Mouse (Mus musculus) ovary, adult 18-20 months (tissue): ENCODE results near the gene Dhrs3.

Experiments used
- DNase-seq: peaks from one replicate; pipeline ENCODE4 v3.0.0; 2022; ENCODE audit warnings: low spot score, mixed read lengths

Gene Dhrs3

DNA sequence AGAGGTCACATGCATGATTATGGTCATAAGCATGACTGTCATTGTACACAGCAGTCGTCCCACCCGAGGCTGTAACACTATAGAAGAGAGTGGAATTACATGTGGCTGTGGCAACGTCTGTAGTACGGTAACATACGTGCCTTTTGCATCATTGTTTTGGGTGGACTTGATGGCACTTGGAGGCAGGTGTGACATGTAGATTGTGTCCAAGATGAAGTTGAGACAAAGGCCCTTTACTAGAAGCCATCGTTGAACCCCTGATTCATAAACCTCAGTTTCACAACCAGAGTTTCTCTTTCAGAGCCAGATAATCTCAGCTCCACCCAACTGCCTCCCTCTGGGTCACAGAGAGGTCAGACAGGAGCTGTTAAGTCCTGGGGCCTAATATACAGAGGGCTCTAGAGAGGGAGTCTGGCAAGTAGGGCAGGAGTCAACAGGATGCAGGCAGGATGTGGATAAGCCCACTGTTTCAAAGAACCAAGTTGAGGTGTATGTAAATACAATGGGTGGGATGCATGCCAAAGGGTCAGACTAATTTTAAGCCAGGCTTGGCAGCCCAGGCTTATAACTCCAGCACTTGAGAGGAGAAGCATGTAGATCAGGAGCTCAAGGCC lies 5.5 kb downstream of the Dhrs3 start:
- DNase-seq: no peak

DNA sequence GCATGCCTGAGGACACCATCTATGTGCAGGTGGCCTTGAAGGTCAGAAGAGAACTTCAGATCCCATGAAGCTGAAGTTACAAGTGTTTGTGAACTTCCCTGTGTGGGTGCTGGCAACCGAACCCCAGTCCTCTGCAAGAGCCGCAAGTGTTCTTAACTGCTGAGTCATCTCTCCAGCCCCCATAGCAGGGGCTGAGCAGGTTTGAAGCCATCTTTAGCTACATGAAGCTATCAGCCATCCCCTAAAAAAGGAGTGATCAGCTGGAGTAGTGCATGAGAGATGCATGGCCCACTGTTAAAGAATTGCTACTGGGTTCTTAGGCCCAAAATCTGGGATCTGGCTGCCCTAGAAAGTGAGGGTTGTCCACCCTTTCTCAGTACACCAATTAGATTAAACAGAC lies 6.1 kb downstream of the Dhrs3 start:
- DNase-seq: no peak

DNA sequence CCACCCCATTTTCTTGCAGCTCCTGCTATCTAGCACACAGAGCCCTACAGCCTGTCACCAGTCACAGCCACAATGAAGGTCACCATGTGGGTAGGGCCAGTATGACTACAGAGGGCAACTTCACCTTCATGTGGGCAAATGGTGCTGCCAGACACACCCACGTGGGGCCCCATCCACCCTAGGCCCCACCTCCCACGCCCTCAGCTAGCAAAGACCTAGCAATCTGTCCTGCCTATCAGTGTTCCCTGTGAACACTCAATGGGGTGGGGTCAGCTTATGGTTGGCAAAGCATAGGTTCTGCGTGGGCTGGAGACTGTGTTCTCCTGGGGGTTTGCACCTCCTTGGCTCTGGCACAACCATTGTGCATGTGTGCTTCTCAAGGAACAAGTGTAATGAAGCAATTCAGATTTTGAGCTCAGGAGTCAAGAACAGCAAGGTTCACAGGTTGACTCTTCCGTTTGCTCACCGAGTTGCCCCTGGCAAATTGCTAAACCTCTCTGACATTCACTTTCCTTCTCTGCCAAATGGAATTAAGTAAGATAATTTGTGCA lies 9.0 kb downstream of the Dhrs3 start:
- DNase-seq: no peak

DNA sequence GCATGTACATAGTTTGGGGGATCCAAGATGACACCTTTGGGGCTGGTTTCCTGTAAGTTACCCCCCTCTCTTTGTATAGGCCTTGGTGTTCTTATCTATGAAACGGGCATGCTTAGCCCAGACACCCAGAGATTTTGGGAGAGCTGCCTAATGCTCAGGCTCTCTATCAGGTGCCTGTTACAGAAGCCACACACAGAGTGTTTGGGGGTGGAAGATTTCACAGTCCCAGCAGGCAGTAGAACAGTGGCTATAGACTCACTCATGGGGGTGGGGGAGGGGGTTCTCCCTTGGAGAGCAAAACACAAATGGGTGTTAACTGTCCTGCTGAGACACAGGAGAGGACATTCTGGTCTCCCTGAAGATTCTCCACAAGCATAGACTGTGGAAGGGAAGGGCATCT lies 10.5 kb downstream of the Dhrs3 start:
- DNase-seq: no peak

DNA sequence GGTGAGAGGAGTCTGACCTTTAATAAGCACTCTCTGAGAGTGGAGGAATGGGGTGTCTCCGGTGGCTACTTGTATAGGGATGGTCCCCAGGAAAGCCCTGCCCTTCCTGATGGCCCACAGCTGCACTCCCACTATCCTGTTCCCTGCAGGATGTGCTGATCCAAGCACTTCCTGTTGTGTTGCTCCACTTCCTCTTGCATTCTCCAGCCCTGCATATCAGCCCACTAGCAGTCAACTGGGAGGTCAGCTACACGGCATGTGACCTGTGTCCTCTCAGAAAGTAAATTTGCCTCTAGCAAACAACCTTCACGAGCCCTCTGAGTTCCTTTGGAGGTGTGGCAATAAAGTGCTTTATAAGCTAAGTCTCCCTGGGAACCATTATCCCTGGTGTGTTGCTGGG lies 11.3 kb downstream of the Dhrs3 start:
- no peak for DNase-seq

DNA sequence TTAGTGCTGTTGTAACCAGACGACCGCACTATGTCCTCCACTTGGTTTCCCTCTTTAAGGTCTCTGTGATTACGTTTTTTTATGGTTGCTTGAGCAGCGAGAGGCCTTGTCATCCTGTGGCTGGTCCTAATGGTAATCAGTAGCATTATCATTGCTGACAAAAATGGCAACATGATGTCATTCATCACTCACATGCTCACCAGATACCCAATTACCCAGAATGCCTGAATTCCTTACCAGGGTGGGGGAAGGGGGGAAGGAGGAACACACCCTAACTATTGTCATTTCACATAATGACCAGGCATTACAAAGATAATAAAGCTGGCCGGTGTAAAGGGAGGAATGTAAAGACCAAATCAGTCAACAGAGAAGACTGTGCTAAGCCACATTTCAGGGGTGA lies 12.5 kb downstream of the Dhrs3 start:
- DNase-seq: no peak

DNA sequence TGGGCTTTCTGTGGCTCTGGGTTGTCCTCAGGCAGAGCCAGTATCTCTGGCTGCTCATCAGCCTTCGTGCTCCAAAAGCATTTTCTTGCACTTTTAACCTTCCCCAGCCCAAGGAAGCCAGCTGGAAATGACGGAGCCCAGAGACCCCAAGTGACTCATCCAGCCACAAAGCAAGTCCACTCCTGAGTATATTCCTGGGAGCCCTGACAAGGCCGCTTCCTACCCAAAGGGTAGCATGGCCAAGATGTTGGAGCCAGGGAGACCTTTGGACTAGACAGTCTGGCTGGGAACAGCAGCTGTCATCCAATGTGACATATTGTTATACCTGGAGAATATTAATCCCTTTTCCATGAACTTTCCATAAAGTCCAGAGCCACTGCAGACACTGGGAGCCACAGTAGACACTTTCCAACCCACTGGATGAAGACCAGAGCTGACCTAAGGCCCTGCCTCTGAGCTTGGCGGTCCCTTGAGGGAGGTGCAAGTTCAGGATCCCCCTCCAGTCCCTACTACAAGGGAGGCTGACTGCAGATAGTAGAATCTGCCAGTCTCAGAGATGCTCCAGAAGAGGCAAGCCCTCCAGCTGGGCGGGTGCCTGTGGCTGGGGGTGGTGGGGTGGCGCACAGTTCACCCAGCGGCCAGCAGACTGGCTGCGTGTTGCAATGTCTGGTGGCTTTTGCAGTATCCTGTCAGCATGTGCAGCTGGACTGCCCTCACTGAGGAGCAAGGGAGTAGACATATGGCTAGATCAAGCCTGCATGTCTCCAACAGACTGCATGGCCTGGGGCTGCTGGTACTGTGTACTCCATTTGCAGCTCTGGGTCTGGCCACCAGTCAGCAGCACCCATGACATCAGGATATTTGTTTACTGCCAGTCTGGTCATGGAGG lies 13.6 kb downstream of the Dhrs3 start:
- DNase-seq: no peak

DNA sequence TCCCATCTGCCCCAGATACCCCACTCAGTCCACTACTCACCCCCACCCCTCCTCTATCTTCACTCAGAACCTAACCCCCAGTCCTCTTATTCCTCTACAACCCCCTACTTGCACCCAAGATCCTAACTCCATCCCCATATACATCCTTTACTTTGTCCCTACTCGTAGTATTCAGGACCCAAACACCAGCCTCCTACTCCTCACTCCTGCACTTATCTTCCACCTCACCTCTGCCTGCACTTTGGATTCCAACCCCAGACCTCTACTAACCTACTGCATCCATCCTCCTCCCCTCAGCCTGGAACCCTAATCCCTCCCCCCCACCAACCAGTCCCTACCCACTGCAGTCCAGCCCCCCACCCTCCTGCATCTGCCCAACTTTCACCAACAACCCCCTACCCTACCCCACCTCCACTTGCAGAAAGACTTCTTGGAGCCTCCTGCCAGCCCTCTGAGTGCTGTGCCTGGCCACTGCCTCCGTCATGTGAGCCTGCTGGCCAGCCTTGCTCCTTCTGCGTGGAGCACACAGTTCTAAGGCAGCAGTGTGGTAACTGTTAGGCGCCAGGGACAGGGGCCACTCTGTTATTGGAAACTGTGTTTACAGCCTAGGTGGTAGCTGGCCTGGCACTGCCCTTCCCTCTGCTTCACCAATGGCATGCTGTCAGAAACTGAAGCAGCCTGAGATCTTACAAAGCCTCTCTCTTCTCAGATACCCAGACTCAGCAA lies 14.5 kb downstream of the Dhrs3 start:
- DNase-seq: no peak

DNA sequence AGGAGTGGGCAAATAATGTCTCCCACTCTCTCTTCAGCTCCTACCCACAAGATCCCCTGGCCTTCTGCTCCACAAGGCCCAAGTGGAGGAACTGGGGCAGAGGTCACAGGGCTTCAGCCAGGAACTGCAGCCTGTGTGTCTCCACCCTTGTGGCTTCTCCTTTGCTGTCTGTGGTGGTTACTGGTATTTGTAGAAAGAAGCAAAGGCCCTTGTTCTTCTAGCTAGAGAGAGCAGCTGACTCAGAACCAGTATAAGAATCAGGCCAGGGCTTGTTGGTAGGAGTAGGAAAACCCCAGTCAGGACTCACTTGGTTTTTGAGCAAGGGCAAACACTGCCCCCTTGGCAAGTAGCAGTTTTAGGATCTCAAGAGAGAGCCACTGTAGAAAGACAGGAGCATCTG lies 16.2 kb downstream of the Dhrs3 start:
- no peak for DNase-seq

DNA sequence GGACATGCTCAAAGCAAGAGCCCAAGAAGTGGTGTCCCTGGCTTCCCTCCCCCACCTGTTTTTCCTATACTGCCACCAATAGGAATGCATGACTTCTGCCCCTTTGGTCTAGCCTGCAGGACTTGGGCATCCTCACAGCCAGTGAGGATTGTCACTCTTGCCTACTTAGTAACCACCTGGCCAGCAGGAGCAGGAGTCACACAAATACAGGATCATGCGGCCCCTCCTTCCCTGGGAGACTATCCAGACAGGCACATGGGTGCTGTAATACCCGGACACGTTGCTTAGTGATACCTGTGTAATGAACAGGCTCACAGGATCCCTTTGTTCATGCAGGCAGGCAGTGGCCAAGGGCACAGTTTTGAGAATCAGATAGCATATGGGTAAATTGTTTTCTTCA lies 17.7 kb downstream of the Dhrs3 start:
- DNase-seq: no peak

DNA sequence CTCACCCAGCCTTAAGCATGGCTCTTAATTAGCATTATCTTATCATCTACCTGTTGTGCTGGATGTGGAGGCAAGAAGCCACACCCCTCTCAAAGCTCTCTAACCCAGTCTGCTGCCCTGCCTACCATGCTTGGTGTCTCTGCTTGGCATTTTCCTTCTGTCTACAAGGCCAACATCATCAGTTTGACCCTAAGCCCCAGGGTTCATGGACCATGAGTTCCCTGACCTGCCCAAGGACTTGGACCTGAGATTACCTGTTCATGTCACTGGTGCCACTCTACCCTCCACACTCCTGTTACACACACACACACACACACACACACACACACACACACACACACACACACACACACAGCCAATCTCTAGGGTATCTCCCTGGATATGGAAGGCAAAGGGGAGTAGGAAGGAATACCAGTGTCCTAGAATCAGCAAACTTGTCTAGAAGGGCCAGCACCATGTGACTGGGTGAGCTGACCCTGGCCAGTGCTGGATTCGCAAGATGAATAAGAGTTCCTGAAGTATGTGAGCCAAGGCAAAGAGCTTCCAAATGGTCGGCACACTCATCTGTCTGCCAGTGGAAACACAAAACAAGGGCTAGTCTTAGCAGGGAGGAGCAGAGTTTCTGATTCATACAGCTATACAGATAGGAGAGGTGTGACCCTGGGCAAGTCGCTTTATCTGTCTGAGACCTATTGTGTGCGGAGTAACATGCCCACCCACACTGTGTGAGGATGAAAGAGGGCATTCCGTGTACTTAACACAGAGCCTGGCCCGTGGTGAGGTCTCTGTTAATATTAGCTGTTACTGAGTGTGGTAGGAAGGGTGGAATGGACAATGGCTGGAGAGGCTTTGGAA lies 20.9 kb downstream of the Dhrs3 start:
- no peak for DNase-seq

DNA sequence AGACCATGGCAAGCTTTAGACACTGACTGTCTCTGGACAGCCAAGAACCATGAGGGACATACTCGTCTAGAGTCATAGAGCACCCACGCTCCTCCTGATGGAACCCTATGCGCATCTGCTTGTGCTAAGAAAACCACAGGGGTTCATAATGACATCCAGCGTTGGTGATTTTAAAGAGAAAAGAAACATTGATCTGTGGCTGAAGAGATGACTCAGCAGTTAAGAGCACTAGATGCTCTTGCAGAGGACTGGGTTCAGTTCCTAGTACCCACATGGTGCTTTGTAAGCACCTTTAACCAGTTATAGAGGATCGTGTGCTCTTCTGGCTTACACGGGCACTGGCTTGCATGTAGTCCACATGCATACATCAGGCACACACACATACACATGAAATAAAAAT lies 23.9 kb downstream of the Dhrs3 start:
- DNase-seq: no peak

DNA sequence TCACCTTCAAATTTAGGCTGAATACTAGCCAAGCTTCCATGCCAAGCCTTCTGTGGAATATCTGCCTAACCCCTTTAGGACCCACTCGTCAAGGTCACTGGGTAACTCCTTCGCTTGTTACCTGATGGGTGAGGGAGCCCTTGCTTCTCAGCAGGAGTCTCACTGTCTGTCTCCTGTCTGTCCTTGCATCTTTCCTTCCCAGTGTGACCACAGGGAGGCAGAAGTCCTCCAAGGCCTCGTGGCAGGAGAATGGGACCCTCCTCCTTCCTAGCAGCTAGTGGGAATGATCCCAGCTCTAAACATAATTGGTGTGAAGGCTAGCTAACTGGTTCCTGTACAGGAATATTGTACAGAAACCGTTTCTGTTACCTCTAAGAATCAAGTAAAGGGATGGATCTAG lies 24.5 kb downstream of the Dhrs3 start:
- no peak for DNase-seq

DNA sequence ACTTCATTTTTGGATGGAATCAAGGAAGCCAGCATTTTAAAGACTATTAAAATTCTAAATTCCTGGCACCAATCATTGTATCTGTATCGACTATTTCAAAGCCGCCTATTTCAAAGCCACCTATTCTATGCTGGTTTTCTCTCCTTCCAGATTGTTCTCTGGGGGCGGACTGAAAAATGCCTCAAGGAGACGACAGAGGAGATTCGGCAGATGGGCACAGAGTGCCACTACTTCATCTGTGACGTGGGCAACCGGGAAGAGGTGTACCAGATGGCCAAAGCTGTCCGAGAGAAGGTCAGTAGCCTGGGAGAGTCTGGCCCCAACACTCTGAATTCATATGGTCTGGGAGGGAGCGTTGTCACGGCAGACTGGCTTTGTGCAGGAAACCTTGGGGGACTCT lies 25.9 kb downstream of the Dhrs3 start:
- DNase-seq: no peak

DNA sequence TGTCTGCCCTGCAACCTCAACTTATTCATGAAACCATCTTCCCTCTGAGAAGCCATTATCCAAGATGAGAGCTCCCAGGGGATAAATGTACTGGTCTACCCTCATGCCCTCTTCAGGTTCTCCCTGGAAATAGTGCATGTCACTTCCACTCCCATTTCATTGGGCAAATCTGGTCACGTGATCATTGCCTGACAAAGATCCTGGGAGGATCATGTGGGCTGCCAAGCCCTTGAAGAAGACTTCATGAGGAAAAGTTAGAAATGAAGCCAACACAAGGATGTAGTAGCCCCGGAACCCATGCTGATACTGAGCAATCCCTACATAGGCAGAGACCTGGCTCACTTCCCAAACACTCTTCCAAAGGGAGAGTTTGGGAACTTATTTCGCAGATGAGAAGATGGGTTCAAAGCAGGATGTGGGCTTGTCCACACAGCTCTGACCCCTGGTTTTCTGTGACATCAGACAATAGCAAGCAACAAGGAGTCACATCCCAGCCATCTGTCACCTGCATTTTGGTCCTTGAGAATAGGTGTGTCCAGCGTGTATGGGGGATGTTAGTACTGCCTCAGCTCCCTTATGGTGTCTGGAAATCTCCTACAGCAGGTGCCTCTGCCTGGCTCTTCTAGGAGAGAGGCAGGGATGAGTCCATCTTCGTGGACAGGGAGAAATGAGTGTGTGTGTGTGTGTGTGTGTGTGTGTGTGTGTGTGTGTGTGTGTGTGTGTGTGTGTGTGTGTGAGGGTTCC lies 36.2 kb downstream of the Dhrs3 start:
- no peak for DNase-seq

DNA sequence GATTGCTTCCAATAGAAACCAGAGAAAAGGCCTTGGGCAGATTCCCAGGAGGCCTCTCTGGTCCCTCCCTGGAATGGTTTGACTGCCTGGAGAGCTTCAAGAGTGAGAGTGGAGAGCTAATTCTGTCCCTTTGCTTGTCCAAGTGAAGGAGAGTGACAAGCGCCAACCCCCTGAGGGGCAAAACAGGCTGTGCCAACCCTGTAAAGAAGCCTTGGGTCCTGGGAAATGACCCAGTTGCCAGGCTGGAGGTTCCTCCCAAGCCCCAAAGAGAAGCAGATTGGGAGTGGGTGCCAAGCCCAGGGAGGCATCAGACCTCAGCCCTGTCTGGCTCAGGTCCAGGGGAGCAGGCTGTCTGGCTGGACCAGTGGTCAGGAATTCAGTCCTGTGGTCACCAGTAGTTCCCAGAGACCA lies 37.2 kb downstream of the Dhrs3 start:
- peak; percentile 70 for DNase-seq

DNA sequence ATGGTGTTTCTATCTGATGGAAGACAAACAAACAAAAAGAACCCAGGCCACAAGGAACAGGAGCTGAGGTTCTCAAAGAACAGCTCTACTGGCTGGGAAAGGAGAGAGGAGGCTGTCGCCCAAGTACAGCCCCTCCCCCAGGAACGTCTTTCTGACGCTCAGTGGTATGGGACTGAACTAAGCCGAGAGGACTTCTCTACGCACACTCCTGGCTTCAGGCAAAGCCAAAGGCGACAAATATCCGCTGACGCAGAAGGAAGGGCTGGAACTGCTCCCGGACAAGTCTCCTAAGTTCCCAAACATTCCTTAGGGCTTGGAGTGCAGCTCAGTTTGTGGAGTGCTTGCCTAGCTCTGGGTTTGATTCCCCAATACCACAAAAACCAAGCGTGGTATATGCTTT lies 37.7 kb downstream of the Dhrs3 start:
- peak; percentile 71 for DNase-seq

DNA sequence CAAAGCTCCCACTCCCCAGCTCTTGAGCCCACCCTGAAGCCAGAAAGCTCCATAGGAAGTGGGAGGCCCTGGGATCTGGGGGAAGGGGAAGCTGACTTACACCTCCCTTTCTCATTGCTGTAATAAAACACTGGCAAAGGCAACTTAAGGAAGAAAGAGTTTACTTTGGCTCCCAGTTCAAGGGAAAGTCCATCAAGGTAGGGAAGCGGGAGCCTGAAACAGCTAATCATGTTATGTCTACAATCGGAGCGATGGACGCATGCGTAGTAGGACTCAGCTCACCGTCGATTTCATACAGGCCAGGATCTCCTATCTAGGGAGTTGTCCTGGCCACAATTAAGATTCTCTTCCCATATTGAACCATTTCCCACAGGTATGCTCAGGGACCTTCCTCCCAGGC lies 38.5 kb downstream of the Dhrs3 start:
- DNase-seq: no peak

DNA sequence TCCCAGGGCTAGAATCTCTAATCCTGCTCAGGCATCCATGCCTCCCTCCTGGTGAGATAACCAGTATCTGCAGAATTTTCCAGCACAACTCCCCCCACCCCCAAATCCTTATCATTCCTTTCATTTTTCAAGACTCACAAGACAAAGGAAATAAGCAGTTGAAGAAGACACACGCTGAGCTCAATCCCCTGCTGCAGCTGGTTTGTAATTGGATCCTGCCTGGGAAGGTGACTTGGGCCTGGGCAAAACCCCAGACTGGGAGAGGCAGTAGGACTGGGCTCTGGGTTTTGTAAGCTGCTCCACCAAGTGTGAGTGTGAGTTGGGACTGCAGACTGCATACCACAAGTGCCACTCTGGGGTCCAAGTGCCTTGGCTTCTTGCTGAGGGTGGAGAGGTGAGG lies 41.9 kb downstream of the Dhrs3 start:
- DNase-seq: no peak

DNA sequence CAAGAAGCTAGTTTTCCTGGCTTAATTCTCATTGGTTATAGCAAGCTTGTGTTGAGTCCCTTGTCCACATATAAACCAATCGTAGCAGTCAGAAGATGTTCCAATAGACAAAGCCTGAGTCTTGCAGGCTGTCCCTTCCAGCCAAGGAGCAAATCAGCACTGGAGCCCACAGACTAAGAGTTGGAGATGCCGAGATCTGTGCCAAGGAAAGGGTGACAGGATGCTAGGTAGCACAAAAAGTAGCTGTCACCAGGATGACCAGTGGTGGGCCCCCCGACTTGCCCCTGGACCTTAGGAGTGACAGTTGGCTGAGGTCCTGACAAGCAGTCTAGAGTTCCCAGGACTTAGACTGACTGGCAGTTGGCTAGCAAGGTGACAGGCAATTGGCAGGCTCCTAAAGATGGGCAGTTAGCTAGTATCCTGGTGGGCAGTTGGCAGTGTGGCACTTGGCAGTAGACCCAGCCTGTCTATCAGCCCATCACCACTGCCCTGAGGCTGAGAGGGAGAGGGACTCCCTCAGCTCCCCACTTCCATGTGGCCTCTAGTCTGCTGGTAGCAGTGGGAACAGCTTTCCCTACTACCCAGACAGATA lies 44.0 kb downstream of the Dhrs3 start:
- DNase-seq: no peak
